Mouse (Mus musculus) cerebellum, postnatal 10 days (tissue): ENCODE data around the gene Irs3.
"Not testable (repeated sequence)": the region's sequence is repeated elsewhere in the genome, so short reads cannot be mapped to it uniquely, and the experiment has no call there.

Experiments used
- DNase-seq, 2 experiments: peaks; one replicate each; pipeline ENCODE4 v3.0.0; 2021; ENCODE audit warnings: mixed read lengths in 2 of 2

The Irs3 gene

GRCm38 (mm10) chr5:137614921-137615320, 30.6 kb downstream of the Irs3 start:
- DNase-seq = not testable (repeated sequence)

GRCm38 (mm10) chr5:137613550-137613949, 32.0 kb downstream of the Irs3 start, which contains the start of gene Pcolce:
TSS of gene Pcolce (minus strand) at chr5:137613784.
- DNase-seq = no peak

GRCm38 (mm10) chr5:137613076-137613475, 32.4 kb downstream of the Irs3 start:
- no peak for DNase-seq

- DNase-seq = peak in 1 of 2 experiments; percentile 32
Measured at GRCm38 (mm10) chr5:137611245-137611602, 34.3 kb downstream of the Irs3 start.

GRCm38 (mm10) chr5:137610548-137611244, 34.8 kb downstream of the Irs3 start:
- no peak for DNase-seq

- no peak for DNase-seq
Measured at GRCm38 (mm10) chr5:137610056-137610455, 35.5 kb downstream of the Irs3 start.

GRCm38 (mm10) chr5:137609292-137609691, 36.2 kb downstream of the Irs3 start:
- DNase-seq = no peak

GRCm38 (mm10) chr5:137608654-137609190, 36.8 kb downstream of the Irs3 start:
- no peak for DNase-seq

- no peak for DNase-seq
Measured at GRCm38 (mm10) chr5:137607860-137608653, 37.5 kb downstream of the Irs3 start.

GRCm38 (mm10) chr5:137601365-137601729, 44.2 kb downstream of the Irs3 start:
- DNase-seq = peak; percentile 45 to 52

GRCm38 (mm10) chr5:137600619-137601364, 44.7 kb downstream of the Irs3 start, which contains the start of gene Mospd3:
TSS of gene Mospd3 (minus strand) at chr5:137601058.
- DNase-seq = peak; percentile 98

GRCm38 (mm10) chr5:137600281-137600618, 45.3 kb downstream of the Irs3 start:
- no peak for DNase-seq

GRCm38 (mm10) chr5:137599600-137599999, 45.9 kb downstream of the Irs3 start:
- no peak for DNase-seq

- no peak for DNase-seq
Measured at GRCm38 (mm10) chr5:137598100-137598826, 47.3 kb downstream of the Irs3 start.

- no peak for DNase-seq
Measured at GRCm38 (mm10) chr5:137597625-137598024, 47.9 kb downstream of the Irs3 start.

- DNase-seq = no peak
Measured at GRCm38 (mm10) chr5:137596601-137597261, 48.8 kb downstream of the Irs3 start.

GRCm38 (mm10) chr5:137595921-137596320, 49.6 kb downstream of the Irs3 start:
- no peak for DNase-seq
